Mouse (Mus musculus) embryo, embryonic 9.5 days (tissue): ENCODE data around the gene Alk.
A peak's percentile ranks its signal among the peaks of the same experiment; 100 is the strongest.

Source experiments
- DNase-seq: peaks from one replicate; pipeline ENCODE4 v3.0.0-alpha.2; 2017; ENCODE audit errors: extremely low spot score

Gene Alk

DNA sequence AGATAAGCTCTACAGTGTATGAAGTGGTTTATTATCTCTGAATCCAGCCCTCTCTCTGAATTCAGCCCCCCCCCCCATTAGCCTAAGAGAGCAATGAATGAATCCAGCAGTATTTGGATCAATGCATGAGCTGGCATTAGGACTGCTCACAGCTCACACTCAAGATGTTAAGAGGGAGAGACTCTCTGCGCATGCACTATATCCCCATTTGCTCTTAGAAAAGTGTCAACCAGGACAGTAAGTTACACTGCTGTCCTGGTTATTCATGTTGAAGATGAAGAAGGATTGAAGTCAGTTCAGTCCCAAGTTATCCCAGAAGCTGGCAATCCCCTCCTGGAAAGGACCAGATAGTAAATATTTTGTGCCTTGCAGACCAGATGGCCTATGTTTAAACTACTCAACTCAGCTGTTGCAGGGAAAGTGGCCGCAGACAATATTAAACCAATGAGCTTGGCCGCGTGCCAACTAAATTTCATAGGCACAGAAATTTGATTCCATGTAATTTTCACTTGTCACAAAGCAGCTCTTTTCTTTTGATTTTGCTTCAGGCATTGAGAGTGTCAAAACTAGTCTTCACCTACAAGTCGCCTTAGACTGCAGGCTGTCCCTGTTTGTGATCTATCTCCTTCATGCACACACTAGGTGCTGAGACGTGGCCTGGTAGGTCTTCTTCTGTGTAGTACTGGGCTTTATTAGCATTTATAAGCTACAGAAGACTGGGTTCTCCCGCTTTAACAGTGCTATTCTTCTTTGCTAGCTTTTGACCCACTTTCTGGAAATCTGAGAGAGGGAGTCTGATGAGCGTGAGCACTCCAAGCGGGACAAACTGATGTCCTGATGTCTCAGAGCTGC is 339.0 kb downstream of the Alk start:
- DNase-seq: no peak

DNA sequence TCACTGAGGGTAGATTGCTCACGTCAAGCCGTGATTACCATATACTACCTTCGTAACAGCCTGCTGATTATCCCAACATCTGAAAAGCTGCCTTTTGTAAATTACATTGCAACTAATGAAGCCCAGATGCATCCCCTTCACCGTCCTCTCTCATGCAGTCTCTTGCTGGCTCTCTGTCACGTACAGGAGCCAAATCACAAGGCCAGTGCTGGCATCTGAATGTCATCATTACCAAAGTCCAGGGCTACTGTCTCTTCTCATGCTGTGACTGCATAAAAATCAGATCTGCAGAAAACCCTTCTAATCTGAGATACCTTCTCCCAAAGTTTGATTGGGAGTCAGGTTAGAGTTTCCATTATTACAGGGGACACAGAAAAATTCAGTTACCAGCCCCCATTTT is 351.0 kb downstream of the Alk start:
- no peak for DNase-seq

DNA sequence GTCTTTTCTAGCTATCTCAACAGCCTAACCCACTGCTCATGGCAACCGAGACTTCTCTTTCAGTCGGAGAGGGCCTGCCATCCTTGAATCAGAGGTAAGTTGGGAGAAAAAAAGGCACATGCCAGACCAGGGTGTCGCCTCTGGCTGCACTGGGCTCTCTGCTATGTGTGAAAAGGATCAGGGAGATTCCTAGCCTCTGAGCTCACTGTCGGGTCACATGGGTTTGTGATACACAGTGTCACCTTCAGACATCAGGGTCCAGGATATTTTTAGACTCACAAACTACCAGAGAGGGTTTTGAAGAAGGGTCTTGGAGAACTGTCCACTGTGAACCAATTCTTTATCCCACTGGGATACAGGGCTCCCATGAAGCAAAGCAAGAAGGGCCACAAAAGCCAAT is 352.9 kb downstream of the Alk start:
- DNase-seq: no peak

DNA sequence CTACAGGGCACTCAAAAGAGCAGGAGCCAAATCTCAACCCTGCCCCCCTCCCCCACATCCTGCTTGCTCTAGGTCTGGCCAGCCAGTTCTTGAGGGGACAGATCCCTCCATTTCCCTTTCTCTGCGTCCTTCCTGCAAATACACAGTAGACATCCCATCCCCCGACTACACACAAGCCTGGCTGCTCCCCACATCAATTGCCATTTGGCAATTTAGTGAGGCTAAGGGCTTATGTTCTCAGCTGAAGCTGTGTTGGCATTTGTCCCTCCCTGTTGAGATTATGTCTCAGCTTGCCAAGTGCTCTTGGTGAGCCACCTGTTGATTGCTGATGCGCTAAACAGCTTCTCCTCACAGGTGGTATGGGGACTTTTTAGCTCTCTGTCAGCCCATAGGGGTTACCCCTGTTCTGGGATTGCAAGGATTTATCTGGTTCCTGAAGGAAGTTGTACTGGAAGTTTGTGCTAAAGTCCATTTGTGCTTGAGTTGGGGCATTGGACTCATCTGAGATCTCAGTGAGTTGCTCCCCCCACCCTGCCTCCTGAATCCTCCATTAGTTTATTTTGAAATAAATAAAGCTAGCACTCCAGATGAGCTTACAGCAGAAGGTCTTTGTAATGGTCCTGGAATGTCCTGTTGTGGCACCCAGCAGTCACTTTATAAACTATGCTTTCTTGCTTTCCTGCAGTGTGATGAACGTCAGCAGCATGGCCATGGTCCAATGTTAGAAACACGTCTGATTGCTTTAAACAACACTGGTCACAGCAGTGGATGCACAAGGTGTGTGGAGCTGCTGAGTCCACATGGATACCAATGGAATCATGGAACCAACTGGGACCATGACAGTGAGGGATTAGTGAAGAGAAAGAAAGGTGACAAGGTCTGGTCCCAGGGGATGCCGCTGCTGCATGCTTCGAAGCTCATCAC is 353.7 kb downstream of the Alk start:
- no peak for DNase-seq

DNA sequence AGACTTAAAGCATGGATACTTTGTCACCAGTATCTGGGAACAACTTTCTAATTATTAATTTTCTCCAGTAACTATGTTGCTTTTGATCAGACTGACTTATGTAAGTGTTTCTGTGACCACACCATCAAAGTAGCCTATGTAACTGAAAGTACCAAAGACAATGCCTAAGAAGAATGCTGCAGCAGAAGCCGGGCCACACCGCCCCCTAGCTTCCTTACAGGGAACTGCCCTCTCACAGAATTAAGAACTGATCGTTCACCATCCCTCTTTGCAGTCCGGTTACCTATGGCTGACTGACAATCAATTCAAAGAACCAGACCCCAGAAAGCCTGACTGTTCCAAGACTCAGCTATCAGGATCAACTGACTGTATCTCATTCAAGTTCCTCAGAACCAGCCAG is 362.4 kb downstream of the Alk start:
- no peak for DNase-seq

DNA sequence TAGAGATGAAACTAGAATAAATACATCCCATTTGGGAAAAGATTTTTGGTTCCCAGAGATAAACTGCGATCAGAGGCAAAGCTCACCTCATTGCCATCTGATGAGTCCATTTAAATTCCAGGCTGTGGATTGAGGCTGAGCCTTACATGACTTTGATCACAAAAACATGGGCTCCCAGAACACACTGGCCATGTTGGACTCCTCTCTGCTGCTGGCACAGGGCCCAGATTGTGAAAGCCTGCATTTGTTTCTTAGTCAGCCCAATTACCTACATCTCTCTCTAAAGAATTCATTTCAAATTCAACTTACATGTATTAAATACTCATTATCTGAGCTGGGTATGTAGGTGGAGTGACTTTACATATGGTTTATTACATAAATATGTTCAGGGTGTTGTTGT is 367.1 kb downstream of the Alk start:
- DNase-seq: no peak

DNA sequence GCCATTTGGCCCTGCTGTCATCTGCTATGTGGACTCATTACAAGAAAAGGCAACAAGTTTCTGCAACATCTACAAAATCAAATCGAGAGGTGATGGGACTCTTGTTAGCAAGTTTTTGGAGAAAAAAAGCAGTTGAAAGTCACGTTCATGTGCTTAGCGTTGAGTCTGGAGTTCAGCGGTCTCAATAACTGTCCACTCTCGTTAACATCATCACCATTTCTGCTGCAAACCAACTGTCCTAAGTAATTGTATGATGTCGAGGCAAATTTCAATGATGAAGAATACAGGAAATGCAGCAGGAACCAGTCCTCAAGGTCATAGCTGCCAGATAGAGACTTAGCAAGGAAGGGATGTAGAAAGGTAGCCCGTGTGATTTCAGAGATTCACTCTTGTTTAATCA is 373.5 kb downstream of the Alk start:
- DNase-seq: no peak

DNA sequence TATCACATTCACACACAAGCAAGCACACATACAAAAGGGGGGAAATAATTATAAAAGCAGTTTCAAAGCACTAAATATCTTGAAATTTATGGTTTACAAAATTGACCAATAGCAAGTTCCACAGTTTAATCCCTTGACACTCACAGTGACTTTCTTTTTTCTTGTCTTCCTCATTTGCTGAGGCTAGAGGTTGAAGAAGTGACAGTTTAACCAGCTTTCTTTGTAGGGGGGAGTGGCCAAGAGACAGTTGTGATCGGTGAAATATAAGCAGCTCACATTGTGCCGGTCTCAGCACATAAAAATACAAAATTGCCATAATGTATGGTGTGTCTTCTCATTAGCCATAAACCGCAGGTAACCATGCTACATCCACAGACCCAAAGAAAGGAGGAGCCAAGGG is 385.6 kb downstream of the Alk start:
- no peak for DNase-seq

DNA sequence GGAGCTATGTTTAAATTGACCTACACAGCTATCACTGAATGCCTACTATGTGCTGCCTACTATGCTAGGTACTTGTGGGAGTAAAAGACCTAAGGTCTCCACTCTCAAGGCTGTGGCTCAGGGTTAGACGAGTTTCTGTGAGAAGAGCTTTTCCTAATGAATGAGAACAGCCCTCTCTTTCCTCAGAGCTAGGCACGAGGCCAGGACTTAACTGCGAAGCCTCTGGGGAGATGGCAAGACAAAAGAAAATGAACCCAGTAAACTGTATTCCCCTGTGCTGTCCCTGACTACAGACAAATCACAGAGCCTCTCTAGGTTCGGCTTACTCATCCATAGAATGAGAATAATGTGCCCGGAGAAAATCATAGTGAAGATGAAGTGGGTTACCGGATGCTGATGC is 406.9 kb downstream of the Alk start:
- DNase-seq: no peak

DNA sequence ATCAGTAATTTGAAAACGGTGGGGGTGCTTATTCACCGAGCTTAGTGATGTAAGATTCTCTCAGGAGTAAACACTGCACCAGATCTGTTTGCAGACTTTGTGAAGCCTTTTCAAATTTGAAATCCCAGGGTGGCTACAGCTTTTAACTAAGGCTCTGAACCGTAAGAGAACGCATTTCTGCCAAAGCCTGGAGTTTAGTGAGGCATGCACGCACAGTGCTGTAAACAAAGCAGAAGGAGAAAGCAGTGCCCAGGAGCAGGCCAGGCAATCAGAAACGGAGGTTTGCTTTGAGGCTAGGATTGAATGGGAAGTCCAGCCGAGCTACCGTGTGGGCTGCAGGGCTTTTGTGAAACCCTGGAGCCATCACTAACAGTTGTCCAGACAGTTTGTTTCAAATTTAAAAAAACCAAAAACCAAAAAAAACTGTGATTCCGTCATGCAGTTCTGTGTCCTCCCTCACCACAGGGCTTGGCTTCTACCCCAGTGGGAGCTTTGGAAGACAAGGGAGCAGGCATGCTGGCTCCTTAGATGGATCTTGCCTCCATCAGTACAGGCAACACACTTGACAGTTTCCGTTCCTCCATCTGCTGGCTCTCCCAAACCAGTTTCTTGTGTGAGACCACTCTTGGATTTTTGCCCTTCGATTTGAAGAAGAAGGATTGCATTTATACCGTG is 409.3 kb downstream of the Alk start:
- DNase-seq: peak; percentile 23

DNA sequence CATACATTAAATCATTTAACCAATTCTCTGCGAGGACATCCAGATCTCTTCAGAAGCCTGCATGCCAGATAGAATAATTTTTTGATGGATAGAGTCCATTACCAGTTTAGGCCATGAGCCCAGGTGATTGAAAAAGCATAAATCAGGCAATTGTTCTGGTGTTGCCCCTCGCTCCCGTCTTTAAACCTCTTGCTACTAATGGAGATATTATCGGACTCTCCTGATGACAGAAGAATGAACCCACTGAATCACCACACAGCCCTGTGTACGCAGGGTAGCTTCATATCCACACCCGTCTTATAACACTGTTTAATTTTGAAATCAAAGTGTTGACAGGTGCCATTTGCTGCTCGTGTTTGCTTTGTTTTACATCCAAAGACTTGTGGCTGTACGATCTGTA is 413.9 kb downstream of the Alk start:
- DNase-seq: no peak

DNA sequence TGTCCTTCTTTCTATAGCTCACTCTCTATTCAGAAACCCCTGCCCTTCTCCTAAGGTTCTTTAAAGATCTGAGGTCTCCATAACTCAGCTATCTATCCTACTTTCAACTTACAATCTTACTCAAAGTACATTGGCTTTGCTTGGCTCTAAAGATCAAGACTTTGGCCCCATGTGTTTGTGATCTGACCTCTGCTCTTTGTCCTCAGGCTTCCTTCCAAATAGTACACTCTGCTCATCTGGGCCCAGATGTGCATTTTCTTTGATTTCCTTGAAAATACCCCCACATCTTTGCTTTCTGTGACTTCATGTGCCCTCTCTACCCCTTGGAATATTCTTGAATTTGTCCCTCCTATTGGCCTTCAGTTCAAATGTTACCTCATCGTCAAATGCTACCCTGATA is 417.4 kb downstream of the Alk start:
- DNase-seq: no peak

DNA sequence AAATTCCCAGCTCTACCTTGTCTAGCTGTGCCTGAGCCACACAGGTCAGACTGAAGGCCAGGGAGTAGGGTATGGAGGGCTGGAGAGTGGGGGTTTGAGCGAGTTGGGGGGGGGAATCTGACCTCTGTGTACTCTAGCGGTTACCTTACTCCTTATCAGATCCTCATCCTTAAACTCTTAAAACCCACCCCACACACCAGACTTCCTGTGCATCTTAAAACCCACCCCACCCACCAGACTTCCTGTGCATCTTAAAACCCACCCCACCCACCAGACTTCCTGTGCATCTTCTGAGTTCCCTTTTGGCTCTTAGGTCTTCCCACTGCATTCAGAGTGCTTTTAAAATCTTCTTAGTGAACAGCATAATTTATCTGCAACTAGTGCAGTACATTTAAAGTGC is 422.0 kb downstream of the Alk start:
- no peak for DNase-seq

DNA sequence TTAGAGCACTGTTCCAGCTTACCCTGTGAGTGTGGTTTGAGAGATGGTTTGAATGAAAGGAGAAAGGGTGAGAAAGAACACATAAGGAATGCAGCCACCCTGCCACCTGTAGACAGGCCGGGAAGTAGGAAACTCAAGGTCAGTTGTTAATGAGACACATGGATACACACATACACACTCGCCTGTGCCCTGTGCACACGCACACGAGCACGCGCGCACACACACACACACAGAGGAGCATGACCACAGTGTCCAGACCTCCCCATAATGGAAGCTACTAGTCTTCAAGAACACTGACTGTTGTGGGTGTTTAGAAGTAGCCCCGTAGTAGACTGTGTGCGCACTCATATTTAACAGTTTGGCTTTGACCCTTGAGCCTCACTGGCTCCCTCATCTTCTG is 424.2 kb downstream of the Alk start:
- DNase-seq: no peak

DNA sequence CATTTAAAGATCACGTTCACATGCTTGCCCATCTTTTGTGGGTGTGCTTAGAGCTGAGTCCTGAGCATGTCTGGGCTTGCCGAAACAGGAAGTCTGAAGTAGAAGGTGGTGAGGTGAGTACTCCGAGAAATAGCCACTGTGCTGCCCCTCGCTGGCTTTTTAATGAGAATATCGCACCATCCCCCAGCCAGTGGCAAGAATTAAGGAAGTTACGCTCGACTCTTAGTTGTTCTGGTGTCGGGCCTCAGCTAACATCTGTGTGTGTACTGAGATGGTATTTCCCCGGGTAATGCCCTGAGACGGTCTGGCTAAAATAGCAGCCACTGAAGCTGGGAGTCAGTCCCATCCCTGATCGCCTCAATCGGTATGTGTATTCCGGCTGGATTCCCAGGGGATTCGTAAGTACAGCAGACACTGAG is 424.7 kb downstream of the Alk start:
- DNase-seq: no peak

DNA sequence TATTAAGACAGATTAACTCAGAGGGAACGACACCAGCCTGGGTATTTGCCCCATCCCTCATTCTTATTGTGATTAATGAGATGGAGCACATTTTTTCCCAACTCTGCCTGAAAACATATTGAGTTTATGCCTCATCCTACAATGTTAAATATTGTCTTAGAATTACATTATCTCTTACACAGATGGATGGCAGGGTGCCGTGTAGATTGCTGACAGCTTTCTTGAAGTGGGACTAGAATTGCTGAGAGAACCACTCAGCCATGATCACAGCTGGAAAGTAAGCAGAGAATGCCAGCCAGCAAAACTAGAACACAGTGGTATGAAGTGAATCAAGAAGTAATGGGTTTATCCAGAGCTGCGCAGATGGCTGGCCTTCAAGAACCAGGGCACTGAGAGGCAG is 430.6 kb downstream of the Alk start:
- DNase-seq: no peak

DNA sequence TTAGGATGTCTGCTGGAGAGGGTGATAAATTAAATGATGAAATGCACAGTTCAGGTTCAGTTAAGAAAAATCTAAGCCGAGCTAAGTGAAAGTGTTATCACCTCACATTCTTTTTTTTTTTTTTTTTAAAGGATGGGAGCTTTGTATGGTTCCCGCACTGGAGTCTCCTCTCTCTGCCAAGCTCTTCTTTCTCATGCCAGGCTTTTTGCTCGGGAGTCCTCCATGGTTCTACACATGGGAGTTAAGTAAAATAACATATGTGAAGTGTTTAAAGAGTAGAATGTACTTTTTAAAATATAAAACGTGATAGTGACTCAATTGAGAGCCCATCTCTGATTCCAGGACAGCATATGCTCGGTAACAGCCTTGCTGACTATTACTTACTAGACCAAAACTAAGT is 436.3 kb downstream of the Alk start:
- no peak for DNase-seq

DNA sequence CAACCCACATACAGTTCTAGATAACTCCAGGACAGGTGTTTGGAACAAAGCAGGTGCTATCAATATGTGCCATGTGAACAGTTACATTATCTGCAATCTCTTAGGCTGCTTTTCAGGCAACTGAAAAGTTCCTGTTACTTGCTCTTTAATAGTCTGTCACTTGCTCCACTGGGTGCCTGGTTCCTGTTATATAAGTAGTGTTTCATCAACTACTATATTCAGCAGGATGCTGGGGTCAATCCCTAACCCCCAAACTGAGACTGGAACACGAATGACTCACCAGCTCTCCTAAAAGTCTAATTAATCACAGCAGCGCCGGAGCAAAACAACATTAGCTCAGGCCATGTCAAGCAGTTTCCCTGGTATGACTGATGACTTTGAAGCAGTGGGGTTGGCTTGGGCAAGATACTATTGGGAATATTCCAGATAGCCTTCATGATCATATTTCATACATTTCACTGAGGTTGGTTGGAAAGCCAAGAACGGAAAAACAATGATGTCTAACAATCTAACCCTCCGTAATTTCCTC is 445.5 kb downstream of the Alk start:
- peak; percentile 2 for DNase-seq

DNA sequence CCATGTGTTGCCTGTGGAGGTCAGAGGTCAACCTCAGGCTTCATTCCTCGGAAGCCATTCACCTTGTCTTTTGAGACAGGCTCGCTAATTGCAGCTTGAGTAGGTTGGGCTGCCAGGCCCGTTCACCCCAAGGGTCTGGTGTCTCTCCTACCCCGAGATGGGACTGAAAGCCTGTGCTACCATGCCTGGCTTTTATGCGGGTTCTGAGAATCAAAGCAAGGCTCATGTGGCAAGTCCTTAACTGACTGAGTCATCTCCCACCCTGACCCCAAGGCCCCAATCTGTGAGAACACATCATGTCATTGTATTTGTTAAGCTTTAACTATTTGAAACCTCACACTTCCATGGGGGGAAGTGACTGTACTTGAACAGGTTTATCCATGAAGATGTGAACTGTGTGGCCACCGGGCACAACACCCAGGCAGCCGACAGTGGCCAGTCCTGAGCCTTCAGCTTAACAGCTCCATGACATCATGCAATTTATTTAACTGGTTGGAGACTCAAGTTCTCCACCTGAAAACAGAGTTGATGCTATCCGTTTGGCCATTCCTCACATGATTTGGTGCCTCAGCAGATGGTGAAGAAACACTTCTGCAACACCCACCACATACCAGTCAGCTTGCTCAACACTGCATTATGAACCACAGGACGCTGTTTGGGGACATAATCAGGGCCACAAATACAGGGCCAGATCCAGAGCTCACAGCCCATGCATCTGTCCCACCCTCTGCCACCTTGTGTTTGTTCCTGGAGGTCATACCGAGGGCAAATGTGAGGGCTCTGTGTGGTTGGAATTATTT is 446.4 kb downstream of the Alk start:
- DNase-seq: peak; percentile 10

DNA sequence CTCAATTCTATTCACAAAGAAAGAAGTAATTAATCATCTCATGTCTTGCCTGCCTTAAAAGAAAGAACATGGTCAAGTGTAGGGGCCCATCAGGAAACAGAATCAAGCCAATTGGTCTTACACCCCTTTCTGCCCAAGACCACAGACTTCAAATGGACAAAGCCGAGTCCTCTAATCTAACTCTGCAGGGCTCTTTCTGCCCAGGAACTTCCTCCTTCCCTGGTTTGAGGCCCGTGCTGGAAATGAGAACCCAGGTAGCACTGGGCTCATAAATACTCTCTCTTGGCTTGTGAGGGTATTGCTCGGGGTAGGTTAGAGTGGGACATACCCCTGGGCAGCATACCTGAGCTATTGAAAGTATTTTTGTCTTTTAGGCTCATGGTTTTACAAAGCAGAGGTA is 451.4 kb downstream of the Alk start:
- DNase-seq: no peak

DNA sequence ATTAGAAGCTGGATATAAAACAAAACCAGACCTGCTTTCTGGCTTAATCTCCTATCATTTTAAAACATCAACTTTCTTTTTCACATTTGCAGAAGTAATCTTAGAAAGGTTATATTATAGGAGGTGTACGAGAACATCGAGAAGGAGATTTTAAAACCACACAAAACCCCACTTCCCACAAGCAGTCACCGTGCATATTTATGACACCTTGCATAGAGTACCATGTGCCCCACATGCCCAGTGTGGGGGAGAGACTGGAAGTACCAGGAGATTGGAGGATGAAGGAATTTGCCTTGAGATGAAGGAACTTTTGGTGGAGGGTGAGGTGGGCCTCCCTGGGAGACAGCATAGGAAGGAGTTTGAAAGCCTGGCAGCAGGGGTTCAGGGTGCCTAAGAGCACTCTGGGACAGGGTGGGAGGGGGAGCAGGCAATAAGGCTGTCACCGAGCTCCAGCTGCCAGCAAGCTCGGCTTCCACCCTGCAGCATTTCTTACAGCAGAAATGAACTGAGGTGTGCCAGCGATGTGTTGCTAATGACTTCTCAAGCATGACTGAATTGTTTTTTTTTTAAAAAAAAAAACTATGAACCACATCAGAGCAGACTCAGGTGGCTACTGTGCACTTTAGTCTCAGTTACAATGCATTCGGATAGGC is 459.4 kb downstream of the Alk start:
- no peak for DNase-seq
